Mouse (Mus musculus) midbrain, embryonic 11.5 days (tissue): ENCODE results near the gene Fbp1. TPM values are rescaled to one million over a fixed set of nuclear protein-coding genes. Genes with fewer than 3 reads are reported as not detected.
"Not testable (repeated sequence)": the region's sequence is repeated elsewhere in the genome, so short reads cannot be mapped to it uniquely, and the experiment has no call there.

ENCODE experiments used
- ATAC-seq: fragments of 200-750 bp; cut with Nextera tagmentation; 2 replicates; pipeline ENCODE4 v1.8.0; 2017; ENCODE audit warnings: moderate TSS enrichment, moderate library complexity; ENCODE audit not compliant: low FRiP score
- DNase-seq: peaks from one replicate; pipeline ENCODE4 v3.0.0; 2015; ENCODE audit warnings: low spot score; ENCODE audit errors: missing footprints
- H3K27ac ChIP-seq: fragments of 300-500 bp; sonication (generic); 2 replicates; pipeline ENCODE4 v1.5.1; 2014; ENCODE audit warnings: low read depth, low read length
- H3K27me3 ChIP-seq: fragments of 300-500 bp; sonication (generic); 2 replicates; pipeline ENCODE4 v1.6.1; 2014; ENCODE audit warnings: mild to moderate bottlenecking, low read length, moderate library complexity, mixed read lengths; ENCODE audit not compliant: control insufficient read depth, insufficient read depth
- H3K36me3 ChIP-seq: fragments of 300-500 bp; sonication (generic); 2 replicates; pipeline ENCODE4 v1.6.1; 2014; ENCODE audit warnings: mild to moderate bottlenecking, low read length, moderate library complexity, mixed read lengths; ENCODE audit not compliant: control insufficient read depth, insufficient read depth
- H3K4me1 ChIP-seq: fragments of 300-500 bp; sonication (generic); 2 replicates; pipeline ENCODE4 v1.6.1; 2014; ENCODE audit warnings: low read length; ENCODE audit not compliant: control insufficient read depth, insufficient read depth
- H3K4me2 ChIP-seq: fragments of 300-500 bp; sonication (generic); 2 replicates; pipeline ENCODE4 v1.6.1; 2014; ENCODE audit warnings: mild to moderate bottlenecking, moderate library complexity
- H3K4me3 ChIP-seq: fragments of 300-500 bp; sonication (generic); 2 replicates; pipeline ENCODE4 v1.5.1; 2014; ENCODE audit warnings: low read depth, low read length
- H3K9ac ChIP-seq: fragments of 300-500 bp; sonication (generic); 2 replicates; pipeline ENCODE4 v1.6.1; 2014; ENCODE audit warnings: low read length
- H3K9me3 ChIP-seq: fragments of 300-500 bp; sonication (generic); 2 replicates; pipeline ENCODE4 v1.6.1; 2016; ENCODE audit warnings: low read length; ENCODE audit not compliant: control insufficient read depth
- WGBS: fragments of 180-500 bp; shearing (Covaris S2); extraction: QIAGEN DNeasy Blood & Tissue Kit; methylation state at CpG from one replicate; pipeline ENCODE4 v1.1.7; 2014; 5-methylcytosine and 5-hydroxymethylcytosine counted together
- polyA plus RNA-seq: library from polyadenylated mRNA; unstranded; fragments of >200 nt; fragmentation: Nextera tagmentation; extraction: Ambion mirVana; gene quantifications from 2 replicates; pipeline ENCODE4 v1.2.1, GENCODE M21; 2014

Fbp1 gene
- polyA plus RNA-seq, 1 experiment from 2014 or later: not detected

GRCm38 (mm10) chr13:62815705-62816104, 72.4 kb downstream of the Fbp1 start:
- not testable (repeated sequence) for H3K4me2 ChIP-seq, H3K4me1 ChIP-seq, H3K9ac ChIP-seq, H3K27me3 ChIP-seq, DNase-seq, H3K27ac ChIP-seq, H3K9me3 ChIP-seq, H3K4me3 ChIP-seq, H3K36me3 ChIP-seq, ATAC-seq
- WGBS: 74% methylated on average over 3 of the region's 3 CpGs

Other genes starting within 250 kb of the Fbp1 start
- gene Platr25, start 127.6 kb downstream of the Fbp1 start, polyA plus RNA-seq: 35.5 and 41.4 TPM in 2 replicates
- 12.4 and 13.9 TPM in 2 replicates for gene Gm5141, start 102.5 kb downstream of the Fbp1 start, polyA plus RNA-seq
- gene Fbp2, start 29.9 kb downstream of the Fbp1 start, polyA plus RNA-seq: 0.12 and 0.15 TPM in 2 replicates
- gene 2010111I01Rik, start 76.6 kb upstream of the Fbp1 start, polyA plus RNA-seq: 31.8 and 34.4 TPM in 2 replicates